Mouse (Mus musculus): ENCODE results near the gene Spryd3. TPM values are rescaled to one million over a fixed set of nuclear protein-coding genes. Genes with fewer than 3 reads are reported as not detected.
"Not testable (repeated sequence)": the region's sequence is repeated elsewhere in the genome, so short reads cannot be mapped to it uniquely, and the experiment has no call there.

Gene Spryd3
- polyA plus RNA-seq, 1 experiment, result 12.8 TPM

- no peaks in the 10 kb centered on the region for H3K4me1 ChIP-seq (ENCODE audit: control insufficient read depth, insufficient read depth, insufficient read length, low read length)
- H3K4me3 ChIP-seq (ENCODE audit: insufficient read depth, low read depth, low read length), result no peak overlapping the region
- no peak overlapping the region for H3K27ac ChIP-seq (replicated peaks; ENCODE audit: low read depth, low read length)
Observed at GRCm38 (mm10) chr15:102156836-102157235, 20.8 kb upstream of the Spryd3 start.

- H3K4me3 ChIP-seq (ENCODE audit: insufficient read depth, low read depth, low read length); H3K27ac ChIP-seq (replicated peaks; ENCODE audit: low read depth, low read length); H3K4me1 ChIP-seq (ENCODE audit: control insufficient read depth, insufficient read depth, insufficient read length, low read length): not testable (repeated sequence)
Observed at GRCm38 (mm10) chr15:102155006-102155405, 19.0 kb upstream of the Spryd3 start.

DNA sequence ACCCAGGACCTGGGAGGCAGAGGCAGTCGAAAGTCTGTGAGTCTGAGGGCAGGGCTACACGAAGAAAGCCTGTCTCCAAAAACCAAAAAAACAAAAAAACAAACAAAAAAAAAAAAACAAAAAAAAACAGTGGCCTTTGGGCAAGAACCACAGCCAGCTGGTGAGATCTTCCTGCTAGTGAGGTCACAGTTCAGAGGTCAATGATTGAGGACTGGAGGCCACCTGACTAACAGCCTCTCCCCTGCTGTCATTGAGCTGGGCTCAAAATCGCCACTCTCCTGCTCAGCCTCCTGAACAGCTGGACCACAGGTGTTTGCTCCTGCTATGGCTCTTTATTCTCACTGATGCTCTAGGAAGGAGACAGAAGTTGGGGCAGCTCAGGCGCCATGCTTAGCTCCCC lies 16.6 kb upstream of the Spryd3 start:
- no peaks in the 10 kb centered on the region for H3K4me1 ChIP-seq (ENCODE audit: control insufficient read depth, insufficient read depth, insufficient read length, low read length)
- no peak overlapping the region for H3K27ac ChIP-seq (replicated peaks; ENCODE audit: low read depth, low read length)
- H3K4me3 ChIP-seq (ENCODE audit: insufficient read depth, low read depth, low read length), result no peak overlapping the region

GRCm38 (mm10) chr15:102150301-102151135 lies 14.5 kb upstream of the Spryd3 start, which contains the start of gene Soat2:
Gene Soat2, plus strand, starts transcription at chr15:102150526.
- no peak within 1 kb of the TSS for H3K4me3 ChIP-seq (ENCODE audit: insufficient read depth, low read depth, low read length)
- H3K4me1 ChIP-seq (ENCODE audit: control insufficient read depth, insufficient read depth, insufficient read length, low read length), result no peaks in the 10 kb centered on the region
- H3K27ac ChIP-seq (replicated peaks; ENCODE audit: low read depth, low read length), result peak within 1 kb of the TSS; percentile 55; the same call in 1 of the 2 replicates

GRCm38 (mm10) chr15:102149561-102149960 lies 13.5 kb upstream of the Spryd3 start:
- H3K4me1 ChIP-seq (ENCODE audit: control insufficient read depth, insufficient read depth, insufficient read length, low read length), result no peaks in the 10 kb centered on the region
- H3K27ac ChIP-seq (replicated peaks; ENCODE audit: low read depth, low read length), result no peak overlapping the region
- no peak overlapping the region for H3K4me3 ChIP-seq (ENCODE audit: insufficient read depth, low read depth, low read length)

- Histone ChIP-seq H3K4me1 (ENCODE audit: control insufficient read depth, insufficient read depth, insufficient read length, low read length) (no peaks in the 10 kb centered on the region), H3K27ac (replicated peaks; ENCODE audit: low read depth, low read length) (no peak overlapping the region), H3K4me3 (ENCODE audit: insufficient read depth, low read depth, low read length) (no peak overlapping the region)
Observed at GRCm38 (mm10) chr15:102147674-102148402, 11.8 kb upstream of the Spryd3 start.

GRCm38 (mm10) chr15:102146882-102147281 lies 10.8 kb upstream of the Spryd3 start:
- Histone ChIP-seq H3K4me1 (ENCODE audit: control insufficient read depth, insufficient read depth, insufficient read length, low read length) (no peaks in the 10 kb centered on the region), H3K4me3 (ENCODE audit: insufficient read depth, low read depth, low read length) (no peak overlapping the region), H3K27ac (replicated peaks; ENCODE audit: low read depth, low read length) (no peak overlapping the region)

GRCm38 (mm10) chr15:102146089-102146488 lies 10.1 kb upstream of the Spryd3 start:
- H3K4me3 ChIP-seq (ENCODE audit: insufficient read depth, low read depth, low read length), result no peak overlapping the region
- no peaks in the 10 kb centered on the region for H3K4me1 ChIP-seq (ENCODE audit: control insufficient read depth, insufficient read depth, insufficient read length, low read length)
- no peak overlapping the region for H3K27ac ChIP-seq (replicated peaks; ENCODE audit: low read depth, low read length)

GRCm38 (mm10) chr15:102145330-102145729 lies 9.3 kb upstream of the Spryd3 start:
- Histone ChIP-seq H3K4me1 (ENCODE audit: control insufficient read depth, insufficient read depth, insufficient read length, low read length) (no peaks in the 10 kb centered on the region), H3K27ac (replicated peaks; ENCODE audit: low read depth, low read length) (no peak overlapping the region), H3K4me3 (ENCODE audit: insufficient read depth, low read depth, low read length) (peak overlapping the region; percentile 29)

GRCm38 (mm10) chr15:102144726-102145125 lies 8.7 kb upstream of the Spryd3 start:
- peak overlapping the region; percentile 29; the same call in 1 of the 2 replicates for H3K4me3 ChIP-seq (ENCODE audit: insufficient read depth, low read depth, low read length)
- H3K4me1 ChIP-seq (ENCODE audit: control insufficient read depth, insufficient read depth, insufficient read length, low read length), result no peaks in the 10 kb centered on the region
- H3K27ac ChIP-seq (replicated peaks; ENCODE audit: low read depth, low read length), result no peak overlapping the region

- Histone ChIP-seq H3K27ac (replicated peaks; ENCODE audit: low read depth, low read length) (no peak within 1 kb of the TSS), H3K4me3 (ENCODE audit: insufficient read depth, low read depth, low read length) (peak within 1 kb of the TSS; percentile 29), H3K4me1 (ENCODE audit: control insufficient read depth, insufficient read depth, insufficient read length, low read length) (no peaks in the 10 kb centered on the region)
Observed at GRCm38 (mm10) chr15:102144274-102144711, 8.3 kb upstream of the Spryd3 start, which contains the start of gene Igfbp6. Gene Igfbp6, plus strand, starts transcription at chr15:102144362.

- Histone ChIP-seq H3K4me3 (ENCODE audit: insufficient read depth, low read depth, low read length) (no peak overlapping the region), H3K4me1 (ENCODE audit: control insufficient read depth, insufficient read depth, insufficient read length, low read length) (no peaks in the 10 kb centered on the region), H3K27ac (replicated peaks; ENCODE audit: low read depth, low read length) (no peak overlapping the region)
Observed at GRCm38 (mm10) chr15:102142914-102143912, 7.2 kb upstream of the Spryd3 start.

- H3K4me1 ChIP-seq (ENCODE audit: control insufficient read depth, insufficient read depth, insufficient read length, low read length), result no peaks in the 10 kb centered on the region
- no peak overlapping the region for H3K27ac ChIP-seq (replicated peaks; ENCODE audit: low read depth, low read length)
- no peak overlapping the region for H3K4me3 ChIP-seq (ENCODE audit: insufficient read depth, low read depth, low read length)
Observed at GRCm38 (mm10) chr15:102141120-102141519, 5.1 kb upstream of the Spryd3 start.

- Histone ChIP-seq H3K4me1 (ENCODE audit: control insufficient read depth, insufficient read depth, insufficient read length, low read length) (peaks cover 5% of the 10 kb centered on the region), H3K27ac (replicated peaks; ENCODE audit: low read depth, low read length) (no peak overlapping the region), H3K4me3 (ENCODE audit: insufficient read depth, low read depth, low read length) (peak overlapping the region; percentile 96)
Observed at GRCm38 (mm10) chr15:102135522-102136128, 409 bp downstream of the Spryd3 start.

Measured in brown adipose tissue, adult 24 weeks (tissue).